Mouse (Mus musculus) stomach, embryonic 16.5 days (tissue): Measurements from ENCODE around the gene Ilkap. TPM values are rescaled to one million over a fixed set of nuclear protein-coding genes. Genes with fewer than 3 reads are reported as not detected.

Source experiments
- ATAC-seq: fragments of 200-750 bp; cut with Nextera tagmentation; 2 replicates; pipeline ENCODE4 v1.8.0; 2017; ENCODE audit warnings: moderate number of reproducible peaks, moderate TSS enrichment; ENCODE audit not compliant: insufficient read depth, low FRiP score
- H3K27ac ChIP-seq: fragments of 300-500 bp; sonication (generic); 2 replicates; pipeline ENCODE4 v1.5.1; 2014; ENCODE audit warnings: low read length
- H3K27me3 ChIP-seq: fragments of 300-500 bp; sonication (generic); 2 replicates; pipeline ENCODE4 v1.6.1; 2014; ENCODE audit warnings: low read length, control low read depth, mixed read lengths; ENCODE audit not compliant: control insufficient read depth, insufficient read depth
- H3K36me3 ChIP-seq: fragments of 300-500 bp; sonication (generic); 2 replicates; pipeline ENCODE4 v1.6.1; 2014; ENCODE audit warnings: low read length; ENCODE audit not compliant: control insufficient read depth, insufficient read depth
- H3K4me1 ChIP-seq: fragments of 300-500 bp; sonication (generic); 2 replicates; pipeline ENCODE4 v1.6.1; 2014; ENCODE audit warnings: low read length, control low read depth, mixed read lengths; ENCODE audit not compliant: control insufficient read depth, insufficient read depth
- H3K4me2 ChIP-seq: fragments of 300-500 bp; sonication (generic); 2 replicates; pipeline ENCODE4 v1.6.1; 2014; ENCODE audit warnings: low read depth, low read length, mixed read lengths
- H3K4me3 ChIP-seq: fragments of 300-500 bp; sonication (generic); replicated peaks from 2 replicates; pipeline ENCODE4 v1.5.1; 2014; ENCODE audit warnings: mild to moderate bottlenecking, low read length
- H3K9ac ChIP-seq: fragments of 300-500 bp; sonication (generic); 2 replicates; pipeline ENCODE4 v1.6.1; 2014; ENCODE audit warnings: low read length
- H3K9me3 ChIP-seq: fragments of 300-500 bp; sonication (generic); replicated peaks from 2 replicates; pipeline ENCODE4 v1.6.1; 2016; ENCODE audit warnings: low read length, control low read depth; ENCODE audit not compliant: control insufficient read depth
- WGBS: fragments of 180-500 bp; shearing (Covaris S2); extraction: QIAGEN DNeasy Blood & Tissue Kit; methylation state at CpG from one replicate; pipeline ENCODE4 v1.1.7; 2014; 5-methylcytosine and 5-hydroxymethylcytosine counted together
- polyA plus RNA-seq: library from polyadenylated mRNA; unstranded; fragments of >200 nt; fragmentation: Nextera tagmentation; extraction: Ambion mirVana; gene quantifications from 2 replicates; pipeline ENCODE4 v1.2.1, GENCODE M21; 2015

Gene Ilkap
- polyA plus RNA-seq, 1 experiment from 2014 or later, result 113 TPM

- no peaks in the 10 kb centered on the region for H3K9me3 ChIP-seq
- peak overlapping the region; percentile 95 for H3K9ac ChIP-seq
- peak overlapping the region; percentile 93 for H3K4me3 ChIP-seq
- H3K36me3 ChIP-seq, result no peaks in the 10 kb centered on the region
- peaks cover 26% of the 10 kb centered on the region for H3K4me1 ChIP-seq
- no peaks in the 10 kb centered on the region; the same call in 1 of the 2 replicates for H3K27me3 ChIP-seq
- no peak for ATAC-seq
- H3K4me2 ChIP-seq, result peak overlapping the region; percentile 98
- 66% methylated on average over 8 of the region's 8 CpGs for WGBS
- no peak overlapping the region for H3K27ac ChIP-seq
Observed at GRCm38 (mm10) chr1:91411631-91412285, 13.1 kb upstream of the Ilkap start.

- Histone ChIP-seq H3K27me3 (no peaks in the 10 kb centered on the region; the same call in 1 of the 2 replicates), H3K9me3 (no peaks in the 10 kb centered on the region), H3K4me1 (peaks cover 8% of the 10 kb centered on the region; the same call in 1 of the 2 replicates), H3K4me3 (no peak overlapping the region), H3K4me2 (no peak overlapping the region), H3K36me3 (no peaks in the 10 kb centered on the region), H3K9ac (no peak overlapping the region), H3K27ac (no peak overlapping the region)
- 70% methylated on average over 4 of the region's 4 CpGs for WGBS
- ATAC-seq, result no peak
Observed at GRCm38 (mm10) chr1:91407819-91408218, 9.2 kb upstream of the Ilkap start.

DNA sequence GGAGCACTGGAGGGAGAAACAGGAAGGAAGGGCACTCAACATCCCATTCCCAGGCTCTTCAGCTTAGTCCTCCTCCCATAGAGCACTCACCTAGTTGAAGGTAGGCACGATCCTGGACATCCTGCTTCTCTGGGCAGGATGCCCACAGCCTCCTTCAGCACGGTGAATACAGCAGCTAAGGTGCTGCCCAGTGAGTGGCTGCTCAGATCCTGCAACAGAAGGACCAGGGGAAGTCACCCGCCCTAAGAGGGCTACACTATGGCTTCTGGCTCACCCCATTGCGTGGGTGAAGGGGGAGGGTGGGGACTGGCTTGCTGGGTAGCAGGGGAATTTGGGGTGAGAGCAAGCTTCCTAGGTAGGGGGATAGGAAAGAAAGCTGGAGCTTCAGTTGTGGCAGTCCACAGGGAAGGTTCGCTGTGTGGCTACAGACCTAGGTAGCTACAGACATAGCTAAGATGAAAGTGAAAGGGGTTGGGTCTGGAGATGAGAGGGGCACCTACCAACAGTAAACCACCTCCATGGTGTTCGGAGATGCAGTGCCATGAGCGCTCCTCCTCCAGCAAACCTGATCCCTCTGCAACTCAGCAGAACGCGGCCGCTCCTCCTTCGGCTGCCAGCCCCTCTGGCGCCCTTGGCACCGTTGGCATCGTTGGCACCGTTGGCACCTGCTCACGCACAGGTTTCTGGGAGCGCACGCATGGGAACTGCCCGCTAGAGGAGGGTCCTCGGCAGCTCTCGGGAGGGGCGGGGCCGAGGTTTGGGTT is 7.0 kb upstream of the Ilkap start:
- ATAC-seq, result no peak; the same call in 1 of the 2 replicates

DNA sequence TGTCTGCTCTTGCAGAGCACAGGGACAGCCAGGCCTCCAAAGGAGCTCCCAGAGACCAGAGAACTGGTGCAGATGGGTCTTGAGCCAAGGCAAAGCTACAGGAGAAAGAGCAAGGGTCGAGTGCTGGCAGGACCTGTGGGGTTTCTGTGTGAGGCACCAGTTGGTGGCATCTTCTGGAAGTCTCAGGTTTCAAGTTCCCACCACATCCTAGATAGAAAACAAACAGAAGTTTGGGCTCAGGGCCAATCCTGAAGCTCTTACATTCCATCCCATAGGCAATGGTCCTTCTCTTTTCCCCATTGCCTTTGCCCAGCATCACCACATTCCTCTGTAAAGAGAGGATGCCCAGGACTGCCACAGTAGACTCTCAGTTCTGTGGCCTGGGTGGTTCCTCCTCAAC is 6.4 kb upstream of the Ilkap start:
- no peak overlapping the region for H3K27ac ChIP-seq
- H3K9ac ChIP-seq, result no peak overlapping the region
- no peak for ATAC-seq
- no peak overlapping the region for H3K4me3 ChIP-seq
- no peaks in the 10 kb centered on the region for H3K9me3 ChIP-seq
- no peaks in the 10 kb centered on the region for H3K4me1 ChIP-seq
- no peaks in the 10 kb centered on the region for H3K36me3 ChIP-seq
- WGBS, result 24% methylated on average over 1 of the region's 1 CpGs
- no peaks in the 10 kb centered on the region; the same call in 1 of the 2 replicates for H3K27me3 ChIP-seq
- no peak overlapping the region for H3K4me2 ChIP-seq

More for the DNA sequence above, 7.0 kb upstream of the Ilkap start:
- WGBS, result 45% methylated on average over 23 of the region's 23 CpGs
- no peaks in the 10 kb centered on the region; the same call in 1 of the 2 replicates for H3K27me3 ChIP-seq
- no peak overlapping the region for H3K4me3 ChIP-seq
- no peaks in the 10 kb centered on the region for H3K4me1 ChIP-seq
- H3K27ac ChIP-seq, result no peak overlapping the region
- H3K36me3 ChIP-seq, result no peaks in the 10 kb centered on the region
- no peaks in the 10 kb centered on the region for H3K9me3 ChIP-seq
- no peak overlapping the region for H3K4me2 ChIP-seq
- no peak overlapping the region for H3K9ac ChIP-seq

- H3K9ac ChIP-seq, result peak overlapping the region; percentile 88
- H3K9me3 ChIP-seq, result no peaks in the 10 kb centered on the region
- H3K4me2 ChIP-seq, result peak overlapping the region; percentile 67
- H3K4me1 ChIP-seq, result peaks cover 15% of the 10 kb centered on the region
- H3K27me3 ChIP-seq, result no peaks in the 10 kb centered on the region
- H3K27ac ChIP-seq, result peak overlapping the region; percentile 68; the same call in 1 of the 2 replicates
- WGBS, result under 1% methylated on average over 12 of the region's 12 CpGs
- no peak for ATAC-seq
- H3K4me3 ChIP-seq, result peak overlapping the region; percentile 69
- H3K36me3 ChIP-seq, result no peaks in the 10 kb centered on the region
Observed at GRCm38 (mm10) chr1:91397927-91398259, 722 bp downstream of the Ilkap start.

- H3K4me3 ChIP-seq, result no peak overlapping the region
- peaks cover 12% of the 10 kb centered on the region for H3K36me3 ChIP-seq
- H3K27me3 ChIP-seq, result no peaks in the 10 kb centered on the region
- no peak overlapping the region for H3K4me2 ChIP-seq
- peak; percentile 33; the same call in 1 of the 2 replicates for ATAC-seq
- peaks cover 10% of the 10 kb centered on the region; the same call in 1 of the 2 replicates for H3K4me1 ChIP-seq
- H3K9ac ChIP-seq, result no peak overlapping the region
- WGBS, result 59% methylated on average over 5 of the region's 5 CpGs
- no peak overlapping the region for H3K27ac ChIP-seq
- no peaks in the 10 kb centered on the region for H3K9me3 ChIP-seq
Observed at GRCm38 (mm10) chr1:91390369-91390768, 8.2 kb downstream of the Ilkap start.

DNA sequence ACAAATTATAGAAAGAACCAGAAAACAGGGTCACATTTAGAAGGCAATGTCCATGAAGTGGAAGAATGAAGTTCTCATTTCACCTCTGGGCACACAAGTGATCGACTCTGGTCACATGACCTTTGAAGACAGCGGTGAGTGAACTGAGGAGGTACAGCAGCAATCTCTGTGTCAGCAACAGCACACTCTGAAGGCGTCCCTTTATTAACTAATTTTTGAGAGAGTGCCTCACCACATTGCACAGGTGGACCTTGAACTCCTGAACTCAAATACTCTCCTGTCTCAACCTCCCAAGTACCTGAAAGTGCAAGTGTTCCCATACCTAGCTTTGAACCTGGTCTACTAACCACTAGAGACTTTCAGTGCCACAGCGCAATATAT is 17.5 kb downstream of the Ilkap start:
- WGBS, result 86% methylated on average over 4 of the region's 4 CpGs
- H3K4me3 ChIP-seq, result no peak overlapping the region
- H3K9ac ChIP-seq, result no peak overlapping the region
- H3K4me1 ChIP-seq, result no peaks in the 10 kb centered on the region
- peaks cover 54% of the 10 kb centered on the region for H3K36me3 ChIP-seq
- H3K27me3 ChIP-seq, result no peaks in the 10 kb centered on the region
- no peak overlapping the region for H3K27ac ChIP-seq
- ATAC-seq, result no peak
- no peaks in the 10 kb centered on the region for H3K9me3 ChIP-seq
- no peak overlapping the region for H3K4me2 ChIP-seq

DNA sequence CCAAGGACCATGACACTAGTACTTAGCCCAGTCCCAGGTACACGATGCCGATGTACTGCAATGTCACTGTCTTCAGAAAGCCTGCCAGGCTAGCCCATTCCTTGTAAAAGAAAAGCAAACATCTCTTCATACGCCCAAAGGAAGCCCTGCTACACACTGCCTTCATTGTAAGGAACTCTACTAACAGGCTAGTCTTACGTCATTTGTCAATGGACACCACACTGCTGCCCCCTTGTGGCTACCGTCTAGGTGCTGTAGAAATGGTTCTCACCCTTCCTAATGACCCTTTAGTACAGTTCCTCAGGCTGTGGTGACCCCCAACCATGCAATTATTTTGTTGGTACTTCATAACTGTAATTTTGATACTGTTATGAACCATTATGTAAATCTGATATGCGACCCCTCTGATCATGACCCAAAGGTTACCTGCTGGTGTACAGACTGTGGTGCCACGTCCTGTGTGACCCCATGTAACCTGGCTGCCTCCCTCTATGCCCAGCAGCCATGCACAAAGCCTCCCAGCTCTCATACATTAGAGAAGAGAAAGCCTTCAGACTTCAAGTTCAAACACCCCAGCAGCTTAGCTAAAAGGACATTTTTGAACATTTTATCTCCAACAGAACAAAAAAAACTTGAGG is 18.0 kb downstream of the Ilkap start:
- peak; percentile 56; the same call in 1 of the 2 replicates for ATAC-seq
- H3K4me1 ChIP-seq, result no peaks in the 10 kb centered on the region
- H3K9me3 ChIP-seq, result no peaks in the 10 kb centered on the region
- 58% methylated on average over 7 of the region's 7 CpGs for WGBS
- no peak overlapping the region for H3K4me3 ChIP-seq
- no peak overlapping the region for H3K4me2 ChIP-seq
- peaks cover 54% of the 10 kb centered on the region for H3K36me3 ChIP-seq
- H3K9ac ChIP-seq, result no peak overlapping the region
- no peaks in the 10 kb centered on the region for H3K27me3 ChIP-seq
- no peak overlapping the region for H3K27ac ChIP-seq

- Histone ChIP-seq H3K27ac (no peak overlapping the region), H3K27me3 (no peaks in the 10 kb centered on the region), H3K4me3 (no peak overlapping the region), H3K9me3 (no peaks in the 10 kb centered on the region), H3K36me3 (peaks cover 33% of the 10 kb centered on the region), H3K4me2 (no peak overlapping the region), H3K4me1 (no peaks in the 10 kb centered on the region), H3K9ac (no peak overlapping the region)
- no peak for ATAC-seq
- WGBS, result 92% methylated on average over 6 of the region's 6 CpGs
Observed at GRCm38 (mm10) chr1:91373414-91373835, 25.2 kb downstream of the Ilkap start.
